Mouse (Mus musculus) kidney, postnatal 0 days (tissue): Measurements from ENCODE around the gene Hivep2. TPM values are rescaled to one million over a fixed set of nuclear protein-coding genes. Genes with fewer than 3 reads are reported as not detected.

Experiments used
- ATAC-seq: fragments of 200-750 bp; cut with Nextera tagmentation; replicated peaks from 2 replicates; pipeline ENCODE4 v1.8.0; 2017; ENCODE audit warnings: low read depth, moderate number of reproducible peaks, moderate TSS enrichment, moderate library complexity; ENCODE audit not compliant: low FRiP score
- DNase-seq: peaks from one replicate; pipeline ENCODE4 v3.0.0-alpha.2; 2016; ENCODE audit warnings: low spot score
- H3K27ac ChIP-seq: fragments of 300-500 bp; sonication (generic); 2 replicates; pipeline ENCODE4 v1.5.1; 2014; ENCODE audit warnings: mild to moderate bottlenecking
- H3K27me3 ChIP-seq: fragments of 300-500 bp; sonication (generic); 2 replicates; pipeline ENCODE4 v1.6.1; 2014; ENCODE audit warnings: low read length, mixed read lengths; ENCODE audit not compliant: insufficient read depth
- H3K36me3 ChIP-seq: fragments of 300-500 bp; sonication (generic); 2 replicates; pipeline ENCODE4 v1.6.1; 2014; ENCODE audit warnings: low read length, mixed read lengths; ENCODE audit not compliant: insufficient read depth
- H3K4me1 ChIP-seq: fragments of 300-500 bp; sonication (generic); replicated peaks from 2 replicates; pipeline ENCODE4 v1.6.1; 2014; ENCODE audit warnings: antibody characterized with exemption, low read length, mixed read lengths; ENCODE audit not compliant: insufficient read depth
- H3K4me2 ChIP-seq: fragments of 300-500 bp; sonication (generic); 2 replicates; pipeline ENCODE4 v1.6.1; 2014; ENCODE audit warnings: mild to moderate bottlenecking, low read length, moderate library complexity, mixed read lengths
- H3K4me3 ChIP-seq: fragments of 300-500 bp; sonication (generic); replicated peaks from 2 replicates; pipeline ENCODE4 v1.5.1; 2014; ENCODE audit warnings: low read depth, low read length
- H3K9ac ChIP-seq: fragments of 300-500 bp; sonication (generic); 2 replicates; pipeline ENCODE4 v1.6.1; 2014; ENCODE audit warnings: low read depth, low read length
- H3K9me3 ChIP-seq: fragments of 300-500 bp; sonication (generic); replicated peaks from 2 replicates; pipeline ENCODE4 v1.6.1; 2016; ENCODE audit warnings: low read length, inconsistent platforms, mixed read lengths
- CTCF ChIP-seq: IDR thresholded peaks from 2 replicates; pipeline ENCODE4 v1.5.1; 2016; ENCODE audit warnings: antibody characterized with exemption, low read depth, mild to moderate bottlenecking, moderate library complexity
- WGBS: fragments of 180-500 bp; shearing (Covaris S2); extraction: QIAGEN DNeasy Blood & Tissue Kit; methylation state at CpG from one replicate; pipeline ENCODE4 v1.1.7; 2014; 5-methylcytosine and 5-hydroxymethylcytosine counted together
- polyA plus RNA-seq: library from polyadenylated mRNA; unstranded; fragments of >200 nt; fragmentation: Nextera tagmentation; extraction: Ambion mirVana; gene quantifications from 2 replicates; pipeline ENCODE4 v1.2.1, GENCODE M21; 2015

Gene Hivep2
- polyA plus RNA-seq, 1 experiment from 2014 or later: 3.4 TPM

DNA sequence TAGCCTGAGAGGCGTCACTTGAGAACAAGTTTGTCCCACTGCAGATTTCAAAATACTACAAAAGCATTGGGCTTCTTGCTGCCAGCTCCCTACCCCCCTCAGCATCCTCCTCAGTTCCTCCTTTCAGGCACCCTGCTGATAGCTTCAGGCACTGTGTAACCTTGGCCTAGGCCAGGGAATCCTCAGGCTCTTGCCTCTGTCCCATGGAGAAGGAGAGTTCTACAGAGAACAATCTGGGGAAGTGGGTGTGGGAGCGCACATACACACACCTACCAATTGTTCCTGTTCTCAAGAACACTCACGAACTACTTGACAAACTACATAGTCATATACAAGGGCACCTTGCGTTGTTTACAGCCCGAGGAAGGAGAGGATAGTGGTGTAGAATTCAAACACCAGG lies 109.9 kb downstream of the Hivep2 start:
- DNase-seq (no peak), ATAC-seq (no peak)
- no peak for TF ChIP-seq CTCF
- 91% methylated on average over 5 of the region's 5 CpGs for WGBS
- no peak overlapping the region for H3K4me3 ChIP-seq
- H3K9me3 ChIP-seq: no peaks in the 10 kb centered on the region
- H3K4me1 ChIP-seq: no peaks in the 10 kb centered on the region
- H3K9ac ChIP-seq: no peak overlapping the region
- no peak overlapping the region for H3K27ac ChIP-seq
- no peaks in the 10 kb centered on the region for H3K27me3 ChIP-seq
- H3K4me2 ChIP-seq: no peak overlapping the region
- no peaks in the 10 kb centered on the region for H3K36me3 ChIP-seq

DNA sequence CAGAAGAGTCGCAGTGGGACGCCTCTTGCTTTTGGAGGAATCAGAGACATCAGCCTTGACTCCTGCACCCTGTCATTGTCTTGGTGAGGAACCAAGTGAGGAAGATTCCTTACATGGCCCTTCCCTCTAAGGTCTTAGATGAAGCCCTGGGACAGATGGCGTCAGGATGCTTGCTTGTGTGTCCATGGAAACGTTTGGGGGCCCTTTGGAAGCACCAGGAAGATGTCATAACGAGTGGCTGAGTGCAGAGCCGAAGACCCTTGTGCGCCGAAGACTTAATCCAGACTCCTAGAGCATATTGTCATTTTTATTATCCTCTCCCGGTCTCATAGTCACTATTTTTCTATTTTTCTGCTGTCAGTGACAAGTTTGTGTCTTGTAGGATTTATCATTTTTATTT lies 111.0 kb downstream of the Hivep2 start:
- ATAC-seq (no peak), DNase-seq (no peak)
- no peak overlapping the region for H3K9ac ChIP-seq
- H3K4me1 ChIP-seq: no peaks in the 10 kb centered on the region
- no peak for TF ChIP-seq CTCF
- no peak overlapping the region for H3K27ac ChIP-seq
- no peaks in the 10 kb centered on the region for H3K27me3 ChIP-seq
- WGBS: 78% methylated on average over 9 of the region's 9 CpGs
- H3K9me3 ChIP-seq: no peaks in the 10 kb centered on the region
- no peak overlapping the region for H3K4me2 ChIP-seq
- no peaks in the 10 kb centered on the region for H3K36me3 ChIP-seq
- no peak overlapping the region for H3K4me3 ChIP-seq

DNA sequence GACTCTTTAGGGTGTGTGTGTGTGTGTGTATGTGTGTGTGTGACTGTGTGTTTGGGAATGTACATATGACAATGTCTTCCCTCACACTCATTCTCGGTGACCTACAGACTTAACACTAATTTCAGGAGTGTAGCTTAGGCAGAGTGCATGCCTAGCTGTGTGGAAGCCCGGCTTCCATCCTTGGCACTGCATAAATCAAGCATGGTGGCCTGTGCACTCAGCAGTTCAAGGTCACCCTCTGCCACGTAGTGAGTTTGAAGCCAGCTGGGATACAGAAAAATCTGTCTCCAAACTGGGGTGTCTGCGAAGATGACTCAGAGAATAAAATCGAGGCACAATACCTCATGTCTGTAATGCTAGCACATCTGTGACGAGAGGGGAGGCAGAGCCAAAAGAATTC lies 115.0 kb downstream of the Hivep2 start:
- ATAC-seq (no peak), DNase-seq (no peak)
- TF ChIP-seq CTCF: no peak

DNA sequence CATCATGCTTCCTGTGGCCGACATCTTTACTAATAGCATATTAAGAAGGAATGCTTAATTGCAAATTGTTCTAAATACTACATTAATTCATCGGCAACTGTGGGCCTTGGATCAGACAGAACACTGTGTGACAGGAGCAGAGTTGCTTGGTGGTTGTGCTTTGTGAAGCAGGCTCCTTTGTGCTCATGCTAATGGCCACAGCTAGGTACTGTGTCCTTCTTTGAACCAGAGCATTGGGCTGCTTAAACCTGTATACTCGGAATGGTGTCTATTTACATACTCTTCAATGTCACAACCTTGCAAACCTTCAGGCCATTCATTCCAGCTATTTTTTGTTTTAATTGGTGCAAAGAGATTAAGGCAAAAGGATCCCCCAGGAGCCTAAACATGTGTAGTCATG lies 115.9 kb downstream of the Hivep2 start:
- no peak for ATAC-seq
- Histone ChIP-seq H3K27ac (no peak overlapping the region), H3K4me2 (no peak overlapping the region), H3K9me3 (no peaks in the 10 kb centered on the region), H3K36me3 (no peaks in the 10 kb centered on the region), H3K9ac (no peak overlapping the region), H3K4me3 (no peak overlapping the region), H3K27me3 (no peaks in the 10 kb centered on the region), H3K4me1 (no peaks in the 10 kb centered on the region)
- 60% methylated on average over 3 of the region's 3 CpGs for WGBS
- DNase-seq: no peak
- no peak for TF ChIP-seq CTCF

More for the DNA sequence above, 115.0 kb downstream of the Hivep2 start:
- Histone ChIP-seq H3K4me3 (no peak overlapping the region), H3K4me1 (no peaks in the 10 kb centered on the region), H3K4me2 (no peak overlapping the region), H3K27me3 (no peaks in the 10 kb centered on the region), H3K9ac (no peak overlapping the region), H3K27ac (no peak overlapping the region), H3K36me3 (no peaks in the 10 kb centered on the region), H3K9me3 (no peaks in the 10 kb centered on the region)
- 69% methylated on average over 6 of the region's 6 CpGs for WGBS

DNA sequence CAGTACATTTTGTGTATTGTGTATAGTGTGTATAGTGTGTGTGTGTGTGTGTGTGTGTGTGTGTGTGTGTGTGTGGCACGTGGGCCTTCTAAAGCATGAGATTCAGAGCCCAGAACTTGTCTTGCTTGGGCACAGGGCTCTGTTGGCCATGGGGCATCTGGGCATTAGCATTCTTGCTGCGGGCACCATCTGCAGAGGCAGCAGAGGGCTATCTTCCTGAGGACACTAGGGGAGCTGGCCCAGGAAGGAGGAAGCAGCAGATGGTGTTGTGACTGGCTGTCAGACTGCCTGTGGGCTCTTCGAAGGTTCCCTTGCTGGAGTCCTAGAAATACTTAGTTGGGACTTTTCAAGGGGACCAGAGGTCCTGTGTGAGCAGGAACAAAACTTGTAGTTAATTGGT lies 116.4 kb downstream of the Hivep2 start:
- no peak overlapping the region for H3K4me3 ChIP-seq
- ATAC-seq (no peak), DNase-seq (no peak)
- no peaks in the 10 kb centered on the region for H3K4me1 ChIP-seq
- no peaks in the 10 kb centered on the region for H3K27me3 ChIP-seq
- H3K27ac ChIP-seq: no peak overlapping the region
- no peak overlapping the region for H3K4me2 ChIP-seq
- H3K9ac ChIP-seq: no peak overlapping the region
- no peaks in the 10 kb centered on the region for H3K9me3 ChIP-seq
- no peaks in the 10 kb centered on the region for H3K36me3 ChIP-seq
- whole genome bisulfite sequencing: 77% methylated on average over 3 of the region's 3 CpGs
- no peak for TF ChIP-seq CTCF

DNA sequence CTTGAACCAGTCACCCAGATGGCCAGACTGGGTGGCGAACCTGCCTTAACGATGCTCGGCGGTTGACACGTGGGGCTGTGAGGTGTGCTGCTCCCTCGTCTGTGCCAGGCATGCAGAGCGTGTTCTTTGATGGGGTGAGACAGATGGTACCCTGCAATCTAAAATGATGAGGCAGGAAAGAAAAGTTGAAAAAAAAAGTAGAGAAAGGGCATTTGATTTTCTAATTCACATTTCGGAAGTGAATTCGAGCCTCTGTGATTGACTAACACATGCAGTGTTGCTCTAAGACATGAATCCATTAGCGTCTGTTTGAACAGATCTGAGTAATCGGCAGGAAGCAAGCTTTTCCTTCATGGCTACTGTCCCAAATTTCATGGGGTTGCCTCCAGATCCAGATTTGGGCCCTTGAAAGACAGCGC lies 119.4 kb downstream of the Hivep2 start:
- ATAC-seq (no peak), DNase-seq (no peak)
- no peak overlapping the region for H3K4me3 ChIP-seq
- no peaks in the 10 kb centered on the region for H3K27me3 ChIP-seq
- no peaks in the 10 kb centered on the region for H3K9me3 ChIP-seq
- no peaks in the 10 kb centered on the region for H3K4me1 ChIP-seq
- no peak for TF ChIP-seq CTCF
- no peak overlapping the region for H3K27ac ChIP-seq
- H3K4me2 ChIP-seq: 0 out of 2 replicates have a peak overlapping the region, but pooled peaks have one; percentile 34
- no peaks in the 10 kb centered on the region for H3K36me3 ChIP-seq
- no peak overlapping the region for H3K9ac ChIP-seq
- WGBS: 74% methylated on average over 12 of the region's 12 CpGs

DNA sequence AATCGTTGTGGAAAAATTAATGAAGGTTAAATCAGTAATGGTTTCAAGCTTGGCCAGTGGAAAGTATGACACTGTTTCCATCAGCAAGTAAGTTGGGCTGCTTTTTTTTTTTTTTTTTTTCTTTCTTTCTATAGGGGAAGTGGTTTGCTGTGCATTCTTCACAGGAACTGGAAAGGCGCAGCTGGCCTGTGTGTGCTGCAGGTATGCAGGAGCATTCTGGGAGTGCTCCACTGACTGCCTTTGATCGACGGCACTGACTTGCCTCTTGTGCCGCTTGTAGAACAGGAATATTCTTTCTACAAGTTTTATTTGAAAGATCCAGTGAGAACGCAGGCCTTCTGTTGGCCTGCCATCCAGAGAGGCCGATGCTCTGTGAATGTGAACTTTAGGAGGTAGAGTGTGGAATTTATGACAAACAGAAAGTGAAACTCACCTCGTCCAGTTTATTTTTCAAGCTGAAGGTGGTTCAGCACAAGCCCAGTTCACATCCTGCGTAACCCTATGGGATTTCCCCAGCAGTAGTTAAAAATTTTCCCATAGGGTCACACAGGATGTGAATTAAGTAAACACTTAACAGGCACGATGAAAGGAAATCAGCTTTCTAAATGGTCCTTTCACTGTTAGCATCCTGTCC lies 120.1 kb downstream of the Hivep2 start:
- DNase-seq (peak; percentile 61), ATAC-seq (no peak)
- H3K27ac ChIP-seq: peak overlapping the region; percentile 65
- 43% methylated on average over 10 of the region's 10 CpGs for whole genome bisulfite sequencing
- H3K9ac ChIP-seq: no peak overlapping the region
- TF ChIP-seq CTCF: no peak
- no peak overlapping the region; the same call in 1 of the 2 replicates for H3K4me3 ChIP-seq
- H3K4me2 ChIP-seq: peak overlapping the region; percentile 34
- H3K36me3 ChIP-seq: no peaks in the 10 kb centered on the region
- no peaks in the 10 kb centered on the region for H3K27me3 ChIP-seq
- H3K4me1 ChIP-seq: no peaks in the 10 kb centered on the region
- no peaks in the 10 kb centered on the region for H3K9me3 ChIP-seq
